Mouse (Mus musculus) brain, adult 2 months (tissue): ENCODE measurements around the gene Pde4c.
A peak's percentile ranks its signal among the peaks of the same experiment; 100 is the strongest.

Source experiments
- DNase-seq: peaks from one replicate; pipeline ENCODE4 v3.0.0; 2011; ENCODE audit warnings: low read depth, low spot score

Pde4c gene

GRCm38 (mm10) chr8:70789046-70789445, 65.5 kb downstream of the Pde4c start:
- DNase-seq = no peak

- DNase-seq = peak; percentile 83
These were observed 67.3 kb downstream of the Pde4c start for GRCm38 (mm10) chr8:70790846-70791245.

DNA sequence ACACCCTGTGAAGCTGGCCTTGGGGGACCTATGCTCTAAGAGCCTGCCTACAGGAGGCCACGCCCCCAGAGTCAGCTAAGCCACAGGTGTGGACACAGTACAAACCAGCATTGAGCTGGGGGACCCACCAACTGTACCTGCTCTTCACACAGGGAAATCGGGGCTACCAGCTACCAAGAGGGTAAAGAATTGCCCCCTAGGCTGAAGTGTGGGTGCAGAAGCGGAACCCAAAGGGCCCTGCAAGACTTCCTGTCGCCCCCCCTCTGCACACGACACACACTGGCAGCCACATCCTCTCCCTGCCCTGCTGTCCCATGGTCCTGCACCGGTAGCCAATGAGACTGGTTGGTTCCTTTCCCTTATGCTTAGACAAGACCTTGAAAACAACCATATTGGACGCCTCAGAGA, 67.8 kb downstream of the Pde4c start:
- peak; percentile 73 for DNase-seq

DNA sequence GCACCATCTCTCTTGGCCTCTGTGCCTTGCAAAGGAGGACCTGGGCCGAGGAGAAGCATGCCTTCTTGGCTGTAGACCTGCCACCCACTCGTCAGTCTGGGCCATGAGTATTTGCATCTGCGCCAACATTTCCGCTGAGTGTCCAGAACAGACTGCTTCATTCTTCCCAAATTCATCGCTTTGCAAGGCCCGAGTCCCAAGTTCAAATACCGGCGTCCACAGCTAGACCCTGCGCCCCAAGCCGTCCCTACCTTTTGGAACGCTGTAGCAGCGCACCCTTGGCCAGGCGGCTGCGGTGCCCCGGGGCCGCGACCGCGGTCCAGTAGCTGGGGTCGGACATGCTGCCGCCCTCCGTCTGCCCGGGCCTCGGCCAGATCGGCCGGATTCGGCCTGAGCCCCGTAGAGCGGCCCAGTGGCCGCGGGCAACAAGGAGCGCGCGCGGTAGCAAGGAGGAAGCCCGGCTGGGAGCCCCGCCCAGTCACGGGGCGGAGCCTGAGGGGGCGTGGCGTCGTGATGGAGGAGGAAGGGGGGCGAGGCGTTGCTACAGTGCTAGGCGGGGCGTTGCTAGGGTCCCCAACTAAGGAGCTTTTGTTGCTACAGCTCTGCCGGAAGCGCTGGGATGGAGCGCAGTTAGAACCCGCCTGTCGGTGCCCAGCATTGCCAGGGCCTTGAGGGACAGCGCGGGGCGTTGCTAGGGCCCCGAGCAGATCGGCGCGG, 68.6 kb downstream of the Pde4c start:
- DNase-seq = peak; percentile 97

GRCm38 (mm10) chr8:70792700-70793099, 69.2 kb downstream of the Pde4c start:
- no peak for DNase-seq

DNA sequence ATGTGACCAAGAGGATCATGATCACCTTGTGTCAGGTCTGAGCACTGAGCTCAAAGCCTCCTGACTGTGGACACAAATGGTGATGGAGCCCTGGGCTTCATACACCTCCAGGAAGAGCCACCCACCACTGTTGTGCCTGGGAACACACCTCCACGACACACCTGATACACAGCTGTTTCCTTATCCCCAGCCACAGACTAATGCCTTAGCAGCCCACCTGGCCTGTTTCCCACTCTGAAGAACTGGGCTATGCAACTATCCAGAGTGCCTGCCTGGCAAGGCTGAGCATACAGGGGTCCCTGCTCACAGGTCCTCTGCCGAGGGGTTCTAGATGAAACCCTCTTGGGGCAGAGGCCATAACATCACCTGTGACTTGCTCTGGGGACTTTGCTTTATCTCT, 70.7 kb downstream of the Pde4c start:
- DNase-seq = no peak

GRCm38 (mm10) chr8:70795370-70795769, 71.8 kb downstream of the Pde4c start:
- no peak for DNase-seq

GRCm38 (mm10) chr8:70796403-70797080, 73.0 kb downstream of the Pde4c start:
- DNase-seq = no peak

DNA sequence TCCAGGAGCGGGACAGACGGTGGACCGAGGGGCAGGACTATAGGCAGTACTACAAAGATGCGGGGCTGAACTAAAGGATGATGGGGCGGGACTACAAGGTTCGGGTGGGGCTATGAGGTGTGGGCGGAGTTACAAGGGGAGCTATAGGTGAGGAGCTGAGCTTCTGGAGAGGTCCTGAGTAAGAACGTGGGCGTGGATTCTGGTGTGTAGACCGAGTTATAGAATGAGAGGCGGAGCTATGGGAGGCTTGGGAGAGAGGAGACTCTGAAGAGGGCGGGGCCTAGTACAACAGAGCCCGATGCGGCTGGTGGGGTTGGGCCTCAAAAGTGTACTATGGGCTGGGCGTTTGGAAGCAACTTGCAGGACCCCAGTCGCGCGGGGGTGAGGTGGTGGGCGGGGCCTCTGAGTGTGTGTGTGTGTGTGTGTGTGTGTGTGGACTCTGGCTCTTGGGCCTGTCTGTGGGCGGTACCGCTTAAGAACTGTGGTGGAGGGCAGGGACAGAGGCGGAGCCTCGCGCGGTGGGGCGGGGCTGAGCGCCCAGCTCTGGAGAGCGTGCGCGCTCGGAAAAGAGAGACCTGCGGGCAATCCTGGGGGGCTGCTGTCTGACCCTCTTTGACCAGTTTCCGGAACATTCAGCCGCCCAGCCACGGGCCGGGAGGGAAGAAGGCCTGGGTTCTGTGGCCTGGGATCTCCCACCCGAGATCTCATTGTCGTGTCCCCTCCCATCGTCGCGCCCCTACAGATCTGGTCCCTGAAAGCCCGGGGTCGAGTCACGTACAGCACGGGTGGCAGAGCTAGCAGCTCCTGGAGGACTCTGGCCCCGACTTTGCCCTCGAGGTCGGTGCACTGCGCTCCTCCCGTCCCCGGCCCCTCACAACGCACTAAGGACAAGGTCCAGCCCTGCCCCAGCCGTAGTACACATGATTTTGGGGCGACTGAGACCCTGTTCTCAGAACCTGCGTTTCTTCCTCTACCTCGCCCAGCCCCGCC, 73.9 kb downstream of the Pde4c start:
- DNase-seq = peak; percentile 97

GRCm38 (mm10) chr8:70798281-70798680, 74.8 kb downstream of the Pde4c start:
- DNase-seq = peak; percentile 90

- peak; percentile 73 for DNase-seq
These were observed 77.1 kb downstream of the Pde4c start for GRCm38 (mm10) chr8:70800648-70801047.
